Mouse (Mus musculus) CH12.LX (cell line): ENCODE results near the gene Fscn1.

Experiments used
- HCFC1 ChIP-seq: IDR thresholded peaks from 2 replicates; pipeline ENCODE4 v1.6.1; 2012; ENCODE audit warnings: low read depth, mild to moderate bottlenecking, inconsistent platforms, low read length, improper control_type of control experiment
- MXI1 ChIP-seq: IDR thresholded peaks from 2 replicates; pipeline ENCODE4 v1.6.1; 2011; ENCODE audit warnings: mild to moderate bottlenecking, low read depth, low read length, improper control_type of control experiment
- POLR2A ChIP-seq: IDR thresholded peaks from 2 replicates; pipeline ENCODE4 v1.6.1; 2011; ENCODE audit warnings: low read depth, mild to moderate bottlenecking, improper control_type of control experiment, low read length
- RCOR1 ChIP-seq: conservative IDR thresholded peaks from 2 replicates; pipeline ENCODE4 v1.6.1; 2012; ENCODE audit warnings: low read depth, mild to moderate bottlenecking, inconsistent platforms, low read length, improper control_type of control experiment
- SIN3A ChIP-seq: IDR thresholded peaks from 2 replicates; pipeline ENCODE4 v1.6.1; 2012; ENCODE audit warnings: low read length, improper control_type of control experiment, inconsistent platforms

DNA sequence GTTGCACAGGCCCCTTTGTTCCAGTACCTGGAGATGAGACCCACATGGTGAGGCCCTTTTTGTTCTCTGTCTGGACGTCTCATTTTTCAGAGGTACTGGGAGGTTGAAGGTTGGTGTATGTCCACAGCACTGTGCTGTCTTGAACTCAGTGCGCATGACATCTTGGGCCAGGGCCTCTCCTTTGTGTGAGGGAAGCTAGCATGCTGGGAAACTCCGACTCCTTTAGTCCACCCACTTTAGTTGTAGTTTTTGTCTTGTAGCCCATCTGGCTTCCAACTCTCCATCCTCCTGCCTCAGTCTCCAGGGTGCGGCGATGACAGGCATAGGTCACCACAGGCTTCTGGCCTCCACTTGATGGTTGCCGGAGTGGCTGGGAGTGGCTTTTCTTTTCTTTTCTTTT lies 4.5 kb downstream of the Fscn1 start:
- TF ChIP-seq SIN3A (no peak), MXI1 (no peak), HCFC1 (no peak), RCOR1 (no peak), POLR2A (no peak)
